Mouse (Mus musculus) stomach, embryonic 14.5 days (tissue): ENCODE data around the gene Crcp. TPM values are rescaled to one million over a fixed set of nuclear protein-coding genes. Genes with fewer than 3 reads are reported as not detected.

Source experiments
- ATAC-seq: fragments of 200-750 bp; cut with Nextera tagmentation; 2 replicates; pipeline ENCODE4 v1.8.0; 2017; ENCODE audit warnings: low read depth, moderate TSS enrichment; ENCODE audit not compliant: insufficient number of reproducible peaks, insufficient read depth, low FRiP score
- H3K27ac ChIP-seq: fragments of 300-500 bp; sonication (generic); 2 replicates; pipeline ENCODE4 v1.5.1; 2014; ENCODE audit warnings: mild to moderate bottlenecking, low read length, moderate library complexity, mixed read lengths
- H3K27me3 ChIP-seq: fragments of 300-500 bp; sonication (generic); 2 replicates; pipeline ENCODE4 v1.6.1; 2014; ENCODE audit warnings: low read length, control low read depth, mixed read lengths; ENCODE audit not compliant: control insufficient read depth, insufficient read depth
- H3K36me3 ChIP-seq: fragments of 300-500 bp; sonication (generic); 2 replicates; pipeline ENCODE4 v1.6.1; 2014; ENCODE audit warnings: mild to moderate bottlenecking, control low read depth, low read length, moderate library complexity, mixed read lengths; ENCODE audit not compliant: control insufficient read depth, insufficient read depth
- H3K4me1 ChIP-seq: fragments of 300-500 bp; sonication (generic); 2 replicates; pipeline ENCODE4 v1.6.1; 2014; ENCODE audit warnings: low read length, control low read depth, mixed read lengths; ENCODE audit not compliant: control insufficient read depth, insufficient read depth
- H3K4me2 ChIP-seq: fragments of 300-500 bp; sonication (generic); replicated peaks from 2 replicates; pipeline ENCODE4 v1.6.1; 2014; ENCODE audit warnings: low read depth, low read length, control low read depth
- H3K4me3 ChIP-seq: fragments of 300-500 bp; sonication (generic); 2 replicates; pipeline ENCODE4 v1.5.1; 2014; ENCODE audit warnings: low read depth, low read length, control low read depth
- H3K9ac ChIP-seq: fragments of 300-500 bp; sonication (generic); replicated peaks from 2 replicates; pipeline ENCODE4 v1.6.1; 2014; ENCODE audit warnings: low read depth, mild to moderate bottlenecking, control low read depth, low read length, moderate library complexity, mixed read lengths
- H3K9me3 ChIP-seq: fragments of 300-500 bp; sonication (generic); 2 replicates; pipeline ENCODE4 v1.6.1; 2016; ENCODE audit warnings: low read depth, low read length, control low read depth; ENCODE audit not compliant: control insufficient read depth
- WGBS: fragments of 180-500 bp; shearing (Covaris S2); extraction: QIAGEN DNeasy Blood & Tissue Kit; methylation state at CpG from one replicate; pipeline ENCODE4 v1.1.7; 2014; 5-methylcytosine and 5-hydroxymethylcytosine counted together
- polyA plus RNA-seq: library from polyadenylated mRNA; unstranded; fragments of >200 nt; fragmentation: Nextera tagmentation; extraction: Ambion mirVana; gene quantifications from 2 replicates; pipeline ENCODE4 v1.2.1, GENCODE M21; 2014

Crcp gene
- polyA plus RNA-seq, 1 experiment from 2014 or later: 24.2 TPM

- ATAC-seq: no peak
- Histone ChIP-seq H3K4me3 (no peak overlapping the region), H3K9me3 (no peaks in the 10 kb centered on the region), H3K4me2 (no peak overlapping the region), H3K27me3 (no peaks in the 10 kb centered on the region), H3K36me3 (no peaks in the 10 kb centered on the region), H3K9ac (no peak overlapping the region), H3K27ac (no peak overlapping the region), H3K4me1 (no peaks in the 10 kb centered on the region)
- whole genome bisulfite sequencing: 80% methylated on average over 4 of the region's 4 CpGs
These were observed 26.6 kb downstream of the Crcp start for GRCm38 (mm10) chr5:130055688-130056087.

- Histone ChIP-seq H3K4me1 (no peaks in the 10 kb centered on the region), H3K4me2 (no peak overlapping the region), H3K27me3 (no peaks in the 10 kb centered on the region), H3K4me3 (no peak overlapping the region), H3K27ac (no peak overlapping the region), H3K36me3 (no peaks in the 10 kb centered on the region), H3K9me3 (no peaks in the 10 kb centered on the region), H3K9ac (no peak overlapping the region)
- 86% methylated on average over 2 of the region's 2 CpGs for WGBS
- no peak for ATAC-seq
These were observed 27.2 kb downstream of the Crcp start for GRCm38 (mm10) chr5:130056303-130056702.

- Histone ChIP-seq H3K4me1 (no peaks in the 10 kb centered on the region), H3K27me3 (no peaks in the 10 kb centered on the region), H3K4me2 (no peak overlapping the region), H3K4me3 (no peak overlapping the region), H3K36me3 (no peaks in the 10 kb centered on the region), H3K27ac (no peak overlapping the region), H3K9me3 (no peaks in the 10 kb centered on the region), H3K9ac (no peak overlapping the region)
- peak; percentile 44; the same call in 1 of the 2 replicates for ATAC-seq
- WGBS: 68% methylated on average over 12 of the region's 12 CpGs
These were observed 30.6 kb downstream of the Crcp start for GRCm38 (mm10) chr5:130059413-130060328.

GRCm38 (mm10) chr5:130060329-130060665 lies 31.2 kb downstream of the Crcp start:
- H3K27ac ChIP-seq: no peak overlapping the region
- no peak for ATAC-seq
- H3K4me3 ChIP-seq: no peak overlapping the region
- H3K9me3 ChIP-seq: no peaks in the 10 kb centered on the region
- no peak overlapping the region for H3K4me2 ChIP-seq
- H3K9ac ChIP-seq: no peak overlapping the region
- no peaks in the 10 kb centered on the region for H3K4me1 ChIP-seq
- no peaks in the 10 kb centered on the region for H3K36me3 ChIP-seq
- no peaks in the 10 kb centered on the region for H3K27me3 ChIP-seq
- 84% methylated on average over 4 of the region's 4 CpGs for WGBS

- ATAC-seq: no peak
These were observed 33.0 kb downstream of the Crcp start for GRCm38 (mm10) chr5:130062096-130062495.

GRCm38 (mm10) chr5:130063760-130064159 lies 34.7 kb downstream of the Crcp start:
- Histone ChIP-seq H3K9me3 (no peaks in the 10 kb centered on the region), H3K4me2 (no peak overlapping the region), H3K27me3 (no peaks in the 10 kb centered on the region), H3K36me3 (no peaks in the 10 kb centered on the region), H3K27ac (no peak overlapping the region), H3K9ac (no peak overlapping the region), H3K4me1 (no peaks in the 10 kb centered on the region), H3K4me3 (no peak overlapping the region)
- WGBS: 70% methylated on average over 2 of the region's 2 CpGs
- ATAC-seq: no peak

More at GRCm38 (mm10) chr5:130062096-130062495, 33.0 kb downstream of the Crcp start:
- Histone ChIP-seq H3K27ac (no peak overlapping the region), H3K36me3 (no peaks in the 10 kb centered on the region), H3K27me3 (no peaks in the 10 kb centered on the region), H3K9me3 (no peaks in the 10 kb centered on the region), H3K4me1 (no peaks in the 10 kb centered on the region), H3K9ac (no peak overlapping the region), H3K4me2 (no peak overlapping the region), H3K4me3 (no peak overlapping the region)
- 74% methylated on average over 2 of the region's 2 CpGs for WGBS

GRCm38 (mm10) chr5:130065579-130065978 lies 36.5 kb downstream of the Crcp start:
- H3K27me3 ChIP-seq: no peaks in the 10 kb centered on the region

GRCm38 (mm10) chr5:130067841-130068264 lies 38.8 kb downstream of the Crcp start:
- WGBS: 55% methylated on average over 3 of the region's 3 CpGs
- no peak for ATAC-seq
- Histone ChIP-seq H3K4me3 (no peak overlapping the region), H3K9ac (no peak overlapping the region), H3K27ac (no peak overlapping the region), H3K9me3 (no peaks in the 10 kb centered on the region), H3K4me2 (no peak overlapping the region), H3K36me3 (no peaks in the 10 kb centered on the region), H3K4me1 (no peaks in the 10 kb centered on the region), H3K27me3 (no peaks in the 10 kb centered on the region)

More at GRCm38 (mm10) chr5:130065579-130065978, 36.5 kb downstream of the Crcp start:
- 96% methylated on average over 1 of the region's 1 CpGs for WGBS
- no peak overlapping the region for H3K27ac ChIP-seq
- H3K4me3 ChIP-seq: no peak overlapping the region
- H3K4me2 ChIP-seq: no peak overlapping the region
- no peak for ATAC-seq
- H3K4me1 ChIP-seq: no peaks in the 10 kb centered on the region
- no peaks in the 10 kb centered on the region for H3K9me3 ChIP-seq
- H3K36me3 ChIP-seq: no peaks in the 10 kb centered on the region
- no peak overlapping the region for H3K9ac ChIP-seq
